Mouse (Mus musculus): ENCODE measurements at regions not wholly inside any gene's neighbourhood (a gene's known extent, or its start where the extent isn't known, plus 50 kb on each side); places are given as distances from the start of the nearest gene placed in this dataset.

DNA sequence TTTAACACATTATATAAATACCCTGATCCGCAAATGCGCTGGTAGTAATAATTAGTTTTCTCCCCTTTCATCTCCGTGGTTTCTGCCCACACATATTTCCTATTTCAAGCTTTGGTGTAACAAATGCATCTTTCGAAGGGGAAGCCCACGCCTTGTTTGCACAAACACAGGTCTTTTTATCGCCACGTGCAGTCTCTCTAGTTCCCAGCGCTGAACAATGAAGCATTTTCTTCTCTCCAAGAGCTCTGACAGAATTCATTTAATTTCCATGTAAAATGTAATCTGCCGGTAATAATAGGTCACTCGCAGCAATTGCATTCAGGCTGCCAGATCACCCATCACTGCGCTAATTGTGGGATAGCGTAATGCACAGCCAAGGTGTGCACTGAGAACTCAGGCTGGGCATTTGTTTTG is 503.1 kb upstream of the Cdh11 start:
- TF ChIP-seq REST (IDR thresholded peaks at IDR 0.05; ENCODE audit: insufficient read depth, insufficient read length): no peak
- no peak for TF ChIP-seq MAX (IDR thresholded peaks at IDR 0.05; ENCODE audit: low read depth)

All from myocyte (in vitro differentiated cells).